Comparison of ENCODE assay signal across 8 mouse cellular contexts in the genomic region with DNA sequence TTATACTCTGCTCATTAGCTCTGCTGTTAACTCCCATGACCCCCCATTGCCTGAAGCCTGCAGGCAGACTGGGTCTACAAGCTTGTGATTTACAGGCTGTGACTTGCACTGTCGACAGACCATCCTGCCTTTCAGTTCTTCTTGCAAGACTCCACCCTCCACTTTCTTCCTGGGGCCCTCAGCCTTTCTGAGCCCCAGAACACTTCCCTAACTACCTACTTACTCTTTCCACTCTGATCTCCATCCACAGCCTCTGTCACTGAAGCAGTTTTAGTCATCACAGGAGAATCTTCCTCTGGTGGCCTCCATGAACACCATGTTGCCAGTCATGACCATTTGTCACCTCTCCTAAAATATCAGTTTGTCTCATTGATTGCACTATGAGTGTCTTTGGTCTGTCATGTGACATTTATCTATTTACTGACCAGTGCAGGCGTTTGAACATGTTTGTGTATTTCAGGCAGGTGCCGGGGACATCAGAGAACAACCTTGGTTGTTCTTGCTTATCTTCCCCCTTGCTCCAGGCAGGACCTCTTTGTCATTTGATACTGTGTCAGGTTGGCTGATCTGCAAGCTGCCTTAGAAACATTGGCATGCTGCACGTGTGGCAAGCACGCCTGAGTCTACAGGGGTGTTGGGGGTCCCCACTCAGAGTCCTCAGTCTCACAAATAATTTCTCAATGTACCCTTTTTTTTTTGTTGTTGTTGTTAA. TPM values are rescaled to one million over a fixed set of nuclear protein-coding genes. Genes with fewer than 3 reads are reported as not detected.
A peak's percentile ranks its signal among the peaks of the same experiment; 100 is the strongest.
DNase-seq lines count a peak whose midpoint lies in the region; ATAC-seq and TF ChIP-seq lines count a peak whose summit lies in the region.

No protein-coding gene starts in this region.

- no peak overlapping the region for H3K4me2 ChIP-seq in hindbrain, embryonic 11.5 days (replicated peaks; ENCODE audit: low read depth, low read length)
- peak overlapping the region; percentile 50; the same call in 1 of the 2 replicates for H3K4me2 ChIP-seq in liver, embryonic 11.5 days
- H3K4me2 ChIP-seq in stomach, postnatal 0 days (replicated peaks; ENCODE audit: low read depth) = no peak overlapping the region

- no peak for TF ChIP-seq CTCF in stomach, postnatal 0 days (IDR thresholded peaks at IDR 0.05; ENCODE audit: low read depth)

- peaks cover 51% of the 10 kb centered on the region for H3K4me1 ChIP-seq in hindbrain, embryonic 10.5 days (replicated peaks)
- H3K4me1 ChIP-seq in hindbrain, embryonic 11.5 days (replicated peaks; ENCODE audit: control insufficient read depth, insufficient read depth, low read length) = no peaks in the 10 kb centered on the region
- H3K4me1 ChIP-seq in liver, embryonic 11.5 days (replicated peaks; ENCODE audit: control insufficient read depth, insufficient read depth, low read length) = peaks cover 39% of the 10 kb centered on the region
- peaks cover 6% of the 10 kb centered on the region; the same call in 1 of the 2 replicates for H3K4me1 ChIP-seq in stomach, postnatal 0 days (replicated peaks; ENCODE audit: control insufficient read depth, insufficient read depth)

- 64% methylated on average over 5 of the region's 5 CpGs for WGBS in hindbrain, embryonic 10.5 days
- WGBS in hindbrain, embryonic 11.5 days = 69% methylated on average over 5 of the region's 5 CpGs
- 17% methylated on average over 5 of the region's 5 CpGs for WGBS in liver, embryonic 11.5 days
- 26% methylated on average over 5 of the region's 5 CpGs for WGBS in stomach, postnatal 0 days

- no peaks in the 10 kb centered on the region for H3K27me3 ChIP-seq in hindbrain, embryonic 10.5 days (ENCODE audit: insufficient read depth, poor library complexity, severe bottlenecking)
- H3K27me3 ChIP-seq in hindbrain, embryonic 11.5 days (ENCODE audit: control insufficient read depth, insufficient read depth, low read length) = no peaks in the 10 kb centered on the region
- H3K27me3 ChIP-seq in liver, embryonic 11.5 days (replicated peaks; ENCODE audit: control insufficient read depth, insufficient read depth, low read length) = no peaks in the 10 kb centered on the region
- no peaks in the 10 kb centered on the region for H3K27me3 ChIP-seq in stomach, postnatal 0 days (ENCODE audit: control insufficient read depth, insufficient read depth, low read length)

- DNase-seq in hindbrain, embryonic 10.5 days (ENCODE audit: low spot score) = no peak
- DNase-seq in hindbrain, embryonic 11.5 days (ENCODE audit: low spot score) = no peak
- DNase-seq in urinary bladder, postnatal 14 days (ENCODE audit: low spot score) = peak; percentile 48
- no peak for DNase-seq in urinary bladder, postnatal 36 days (ENCODE audit: low spot score in 2 of 2)
- no peak for DNase-seq in liver, embryonic 11.5 days (ENCODE audit: low spot score)
- DNase-seq in stomach, postnatal 0 days (ENCODE audit: low spot score) = no peak
- no peak for DNase-seq in left cerebral cortex, adult 11 months (ENCODE audit: low spot score)
- DNase-seq in urinary bladder, postnatal 10 days (ENCODE audit: low spot score) = no peak

- no peak overlapping the region for H3K9ac ChIP-seq in hindbrain, embryonic 11.5 days (ENCODE audit: low read depth, low read length)
- peak overlapping the region; percentile 22 for H3K9ac ChIP-seq in liver, embryonic 11.5 days (ENCODE audit: low read depth, low read length)
- H3K9ac ChIP-seq in stomach, postnatal 0 days (ENCODE audit: low read length) = no peak overlapping the region

- TF ChIP-seq EP300 in stomach, postnatal 0 days (optimal IDR thresholded peaks at IDR 0.05) = no peak

- H3K4me3 ChIP-seq in hindbrain, embryonic 10.5 days = no peak overlapping the region
- H3K4me3 ChIP-seq in hindbrain, embryonic 11.5 days (ENCODE audit: low read depth, low read length) = no peak overlapping the region
- H3K4me3 ChIP-seq in liver, embryonic 11.5 days (ENCODE audit: low read depth, low read length) = no peak overlapping the region
- no peak overlapping the region for H3K4me3 ChIP-seq in stomach, postnatal 0 days (ENCODE audit: low read depth, low read length)

- H3K9me3 ChIP-seq in hindbrain, embryonic 10.5 days = no peaks in the 10 kb centered on the region
- no peaks in the 10 kb centered on the region for H3K9me3 ChIP-seq in hindbrain, embryonic 11.5 days (ENCODE audit: control insufficient read depth, low read length)
- H3K9me3 ChIP-seq in liver, embryonic 11.5 days (ENCODE audit: control insufficient read depth, low read length) = no peaks in the 10 kb centered on the region
- no peaks in the 10 kb centered on the region for H3K9me3 ChIP-seq in stomach, postnatal 0 days (ENCODE audit: control insufficient read depth, low read length)

- ATAC-seq in hindbrain, embryonic 11.5 days (ENCODE audit: low FRiP score) = no peak
- no peak for ATAC-seq in liver, embryonic 11.5 days (replicated peaks; ENCODE audit: low FRiP score)
- no peak for ATAC-seq in stomach, postnatal 0 days (ENCODE audit: low FRiP score, low TSS enrichment)

- peak overlapping the region; percentile 40; the same call in 1 of the 2 replicates for H3K27ac ChIP-seq in hindbrain, embryonic 10.5 days
- H3K27ac ChIP-seq in hindbrain, embryonic 11.5 days (ENCODE audit: low read depth, low read length) = no peak overlapping the region
- peak overlapping the region; percentile 72 for H3K27ac ChIP-seq in liver, embryonic 11.5 days (ENCODE audit: low read depth, low read length)
- peak overlapping the region; percentile 94 for H3K27ac ChIP-seq in stomach, postnatal 0 days (replicated peaks)

- H3K36me3 ChIP-seq in hindbrain, embryonic 10.5 days = peaks cover 34% of the 10 kb centered on the region
- peaks cover 9% of the 10 kb centered on the region; the same call in 1 of the 2 replicates for H3K36me3 ChIP-seq in hindbrain, embryonic 11.5 days (ENCODE audit: control insufficient read depth, insufficient read depth, low read length)
- H3K36me3 ChIP-seq in liver, embryonic 11.5 days (ENCODE audit: control insufficient read depth, insufficient read depth, low read length) = peaks cover 28% of the 10 kb centered on the region
- H3K36me3 ChIP-seq in stomach, postnatal 0 days (ENCODE audit: control insufficient read depth, insufficient read depth, low read length) = peaks cover 24% of the 10 kb centered on the region

RNA-seq across cellular contexts. Expression of gene Btbd2, which starts 6.8 kb away (rescaled TPM):
- polyA plus RNA-seq in hindbrain, embryonic 10.5 days (2016; fragmentation: Nextera tagmentation; extraction: Ambion mirVana) = 77.0 and 77.1 TPM in 2 replicates
- 36.2 and 47.2 TPM in 2 replicates for polyA plus RNA-seq in hindbrain, embryonic 11.5 days (2014; fragmentation: Nextera tagmentation; extraction: Ambion mirVana)
- polyA plus RNA-seq in liver, embryonic 11.5 days (2014; fragmentation: Nextera tagmentation; extraction: Ambion mirVana) = 38.0 and 38.4 TPM in 2 replicates
- 28.3 and 30.0 TPM in 2 replicates for polyA plus RNA-seq in stomach, postnatal 0 days (2015; fragmentation: Nextera tagmentation; extraction: Ambion mirVana)

RNA-seq across cellular contexts. Expression of gene Mknk2, which starts 14.3 kb away (rescaled TPM):
- 93.2 and 97.8 TPM in 2 replicates for polyA plus RNA-seq in hindbrain, embryonic 10.5 days (2016; fragmentation: Nextera tagmentation; extraction: Ambion mirVana)
- 47.0 and 48.4 TPM in 2 replicates for polyA plus RNA-seq in hindbrain, embryonic 11.5 days (2014; fragmentation: Nextera tagmentation; extraction: Ambion mirVana)
- polyA plus RNA-seq in liver, embryonic 11.5 days (2014; fragmentation: Nextera tagmentation; extraction: Ambion mirVana) = 124 and 128 TPM in 2 replicates
- polyA plus RNA-seq in stomach, postnatal 0 days (2015; fragmentation: Nextera tagmentation; extraction: Ambion mirVana) = 55.2 and 61.7 TPM in 2 replicates

RNA-seq across cellular contexts. Expression of gene Mob3a, which starts 38.1 kb away (rescaled TPM):
- polyA plus RNA-seq in hindbrain, embryonic 10.5 days (2016; fragmentation: Nextera tagmentation; extraction: Ambion mirVana) = 68.8 and 77.2 TPM in 2 replicates
- polyA plus RNA-seq in hindbrain, embryonic 11.5 days (2014; fragmentation: Nextera tagmentation; extraction: Ambion mirVana) = 54.4 and 55.6 TPM in 2 replicates
- 56.7 and 57.3 TPM in 2 replicates for polyA plus RNA-seq in liver, embryonic 11.5 days (2014; fragmentation: Nextera tagmentation; extraction: Ambion mirVana)
- polyA plus RNA-seq in stomach, postnatal 0 days (2015; fragmentation: Nextera tagmentation; extraction: Ambion mirVana) = 22.9 and 23.9 TPM in 2 replicates

RNA-seq across cellular contexts. Expression of gene Izumo4, which starts 38.3 kb away (rescaled TPM):
- polyA plus RNA-seq in hindbrain, embryonic 10.5 days (2016; fragmentation: Nextera tagmentation; extraction: Ambion mirVana) = 13.7 and 18.7 TPM in 2 replicates
- polyA plus RNA-seq in hindbrain, embryonic 11.5 days (2014; fragmentation: Nextera tagmentation; extraction: Ambion mirVana) = 10.3 and 11.4 TPM in 2 replicates
- 5.7 and 6.8 TPM in 2 replicates for polyA plus RNA-seq in liver, embryonic 11.5 days (2014; fragmentation: Nextera tagmentation; extraction: Ambion mirVana)
- polyA plus RNA-seq in stomach, postnatal 0 days (2015; fragmentation: Nextera tagmentation; extraction: Ambion mirVana) = 14.8 and 18.0 TPM in 2 replicates

RNA-seq across cellular contexts. Expression of gene Csnk1g2, which starts 41.0 kb away (rescaled TPM):
- 169 and 180 TPM in 2 replicates for polyA plus RNA-seq in hindbrain, embryonic 10.5 days (2016; fragmentation: Nextera tagmentation; extraction: Ambion mirVana)
- polyA plus RNA-seq in hindbrain, embryonic 11.5 days (2014; fragmentation: Nextera tagmentation; extraction: Ambion mirVana) = 71.1 and 85.6 TPM in 2 replicates
- polyA plus RNA-seq in liver, embryonic 11.5 days (2014; fragmentation: Nextera tagmentation; extraction: Ambion mirVana) = 92.3 and 96.1 TPM in 2 replicates
- polyA plus RNA-seq in stomach, postnatal 0 days (2015; fragmentation: Nextera tagmentation; extraction: Ambion mirVana) = 75.4 and 83.9 TPM in 2 replicates
